Mouse (Mus musculus) myocyte (in vitro differentiated cells): Measurements from ENCODE around the gene Rnf187.

Source experiments
- MAX ChIP-seq: IDR thresholded peaks from one replicate; pipeline ENCODE4 v1.6.1; 2011; ENCODE audit warnings: low read depth, mild to moderate bottlenecking, control low read depth
- MYOG ChIP-seq, 3 experiments: IDR thresholded peaks; one replicate each; pipeline ENCODE4 v1.6.1; 2011; ENCODE audit warnings: control low read depth in 2 of 3, low read depth in 2 of 3, mild to moderate bottlenecking in 2 of 3; ENCODE audit not compliant: insufficient read length in 2 of 3, control insufficient read depth in 1 of 3, insufficient read depth in 1 of 3
- POLR2AphosphoS2 ChIP-seq: IDR thresholded peaks from one replicate; pipeline ENCODE4 v1.6.1; 2011; ENCODE audit warnings: low read depth, control low read depth; ENCODE audit not compliant: insufficient read length
- TCF12 ChIP-seq: IDR thresholded peaks from one replicate; pipeline ENCODE4 v1.6.1; 2011; ENCODE audit warnings: mild to moderate bottlenecking, control low read depth; ENCODE audit not compliant: poor library complexity, insufficient read depth, severe bottlenecking
- USF1 ChIP-seq: IDR thresholded peaks from one replicate; pipeline ENCODE4 v1.6.1; 2011; ENCODE audit warnings: low read depth, mild to moderate bottlenecking, control low read depth, moderate library complexity

DNA sequence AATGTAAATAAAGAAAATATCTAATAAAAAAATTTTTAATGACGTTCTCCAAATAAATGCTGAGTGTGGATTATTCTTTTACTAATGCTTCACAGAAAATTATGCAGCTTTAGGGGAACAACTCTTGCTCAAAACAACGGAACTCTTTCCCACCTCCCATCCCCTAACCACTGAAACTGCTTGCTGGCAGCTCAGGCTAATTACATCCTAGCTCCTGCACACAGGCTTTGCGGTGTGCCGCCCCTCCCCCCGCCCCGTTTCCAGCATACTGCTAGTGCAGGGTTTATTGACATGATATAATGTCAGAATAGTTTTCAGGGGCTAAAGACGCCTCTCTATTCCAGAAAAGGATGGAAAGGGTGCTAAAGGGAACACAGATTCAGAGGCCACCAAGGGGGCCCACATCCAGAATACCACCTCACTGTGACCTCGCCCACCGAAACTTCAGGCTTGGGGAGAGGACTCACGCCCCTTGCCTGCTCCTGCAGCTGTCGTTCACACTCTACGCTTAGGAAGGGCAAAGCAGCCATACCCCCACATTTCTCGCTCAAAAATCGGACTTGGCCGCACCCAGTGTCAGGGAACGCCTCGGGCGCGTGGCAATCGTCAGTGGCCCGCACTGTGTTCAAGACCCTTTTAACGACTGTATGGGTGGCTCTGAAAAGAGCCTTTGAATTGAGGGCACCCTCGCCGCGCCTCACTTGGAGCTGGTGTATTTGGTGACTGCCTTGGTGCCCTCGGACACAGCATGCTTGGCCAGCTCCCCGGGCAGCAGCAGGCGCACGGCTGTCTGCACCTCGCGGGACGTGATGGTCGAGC, 14.8 kb upstream of the Rnf187 start:
- TF ChIP-seq TCF12 (no peak), MAX (no peak), USF1 (no peak), MYOG (IDR thresholded peaks at IDR 0.05; ENCODE audit: control insufficient read depth in 1 of 3, insufficient read depth in 1 of 3, insufficient read length in 2 of 3, low read depth in 2 of 3) (no peak), POLR2AphosphoS2 (no peak)
